Mouse (Mus musculus) left cerebral cortex, adult 2 months (tissue): ENCODE measurements around the gene Fam241a. TPM values are rescaled to one million over a fixed set of nuclear protein-coding genes. Genes with fewer than 3 reads are reported as not detected.
A peak's percentile ranks its signal among the peaks of the same experiment; 100 is the strongest.

Experiments
- DNase-seq, 2 experiments: peaks; one replicate each; pipeline ENCODE4 v3.0.0; 2021 to 2022; ENCODE audit warnings: low spot score in 2 of 2, mixed read lengths in 1 of 2; ENCODE audit errors: extremely low spot score in 1 of 2
- H3K27ac ChIP-seq: fragments of 200-600 bp; 2 replicates; pipeline ENCODE4 v1.8.1; 2022
- H3K4me3 ChIP-seq: fragments of 200-600 bp; 2 replicates; pipeline ENCODE4 v1.8.1; 2022
- CTCF ChIP-seq: fragments of 200-600 bp; IDR thresholded peaks from 2 replicates; pipeline ENCODE4 v1.8.1; 2022; ENCODE audit warnings: antibody characterized with exemption, mild to moderate bottlenecking, moderate library complexity
- intact Hi-C: fragments of 180-260 bp; cut with DNase I; formaldehyde crosslinking; loops from one replicate; pipeline ENCODE4 v1.15.1; 2025
- total RNA-seq, 2 experiments: library from RNA; stranded (reverse); gene quantifications; 2 replicates each; pipeline ENCODE4 v1.2.3; 2021

Fam241a gene
- total RNA-seq, 2 experiments from 2014 or later, result 3.2 to 3.8 TPM

- no peak for DNase-seq
- intact Hi-C loops, result no loop called here
- no peak for TF ChIP-seq CTCF
- peak overlapping the region; percentile 30 for H3K4me3 ChIP-seq
- H3K27ac ChIP-seq, result no peak overlapping the region
Measured at GRCm38 (mm10) chr3:127913885-127914709, 18.0 kb upstream of the Fam241a start.

GRCm38 (mm10) chr3:127909941-127910340 lies 13.8 kb upstream of the Fam241a start:
- H3K27ac ChIP-seq, result no peak overlapping the region
- DNase-seq, result no peak
- no peak for TF ChIP-seq CTCF
- intact Hi-C loops, result no loop called here
- H3K4me3 ChIP-seq, result no peak overlapping the region

GRCm38 (mm10) chr3:127894981-127895779 lies 944 bp downstream of the Fam241a start:
- intact Hi-C loops, result loop anchor here (5.0 kb wide), 1 partner anchor 43 kb away; no protein-coding TSS in a partner anchor
- no peak for DNase-seq
- peak overlapping the region; percentile 65 for H3K4me3 ChIP-seq
- 0 out of 2 replicates have a peak overlapping the region, but pooled peaks have one; percentile 24 for H3K27ac ChIP-seq
- TF ChIP-seq CTCF, result no peak

- H3K4me3 ChIP-seq, result no peak overlapping the region
- no peak for TF ChIP-seq CTCF
- DNase-seq, result no peak
- intact Hi-C loops, result no loop called here
- H3K27ac ChIP-seq, result no peak overlapping the region
Measured at GRCm38 (mm10) chr3:127893902-127894301, 2.2 kb downstream of the Fam241a start.

- intact Hi-C loops, result no loop called here
- no peak for DNase-seq
- H3K27ac ChIP-seq, result no peak overlapping the region
- H3K4me3 ChIP-seq, result no peak overlapping the region
- TF ChIP-seq CTCF, result no peak
Measured at GRCm38 (mm10) chr3:127891906-127892305, 4.2 kb downstream of the Fam241a start.

GRCm38 (mm10) chr3:127890008-127890407 lies 6.1 kb downstream of the Fam241a start:
- H3K4me3 ChIP-seq, result no peak overlapping the region
- no peak for DNase-seq
- TF ChIP-seq CTCF, result no peak
- intact Hi-C loops, result no loop called here
- no peak overlapping the region for H3K27ac ChIP-seq

- Histone ChIP-seq H3K27ac (no peak overlapping the region), H3K4me3 (no peak overlapping the region)
- intact Hi-C loops, result no loop called here
- TF ChIP-seq CTCF, result no peak
- no peak for DNase-seq
Measured at GRCm38 (mm10) chr3:127889570-127889969, 6.6 kb downstream of the Fam241a start.

- intact Hi-C loops, result no loop called here
- Histone ChIP-seq H3K4me3 (no peak overlapping the region), H3K27ac (no peak overlapping the region)
- no peak for TF ChIP-seq CTCF
- no peak for DNase-seq
Measured at GRCm38 (mm10) chr3:127881684-127882083, 14.4 kb downstream of the Fam241a start.

- TF ChIP-seq CTCF, result no peak
- intact Hi-C loops, result no loop called here
- no peak overlapping the region for H3K27ac ChIP-seq
- no peak overlapping the region for H3K4me3 ChIP-seq
- DNase-seq, result no peak
Measured at GRCm38 (mm10) chr3:127879968-127880367, 16.2 kb downstream of the Fam241a start.

- DNase-seq, result no peak
- TF ChIP-seq CTCF, result no peak
- no peak overlapping the region for H3K27ac ChIP-seq
- no peak overlapping the region for H3K4me3 ChIP-seq
- intact Hi-C loops, result no loop called here
Measured at GRCm38 (mm10) chr3:127875509-127875908, 20.6 kb downstream of the Fam241a start.

- Histone ChIP-seq H3K4me3 (no peak overlapping the region), H3K27ac (no peak overlapping the region)
- intact Hi-C loops, result no loop called here
- no peak for TF ChIP-seq CTCF
- DNase-seq, result no peak
Measured at GRCm38 (mm10) chr3:127875059-127875458, 21.1 kb downstream of the Fam241a start.

- DNase-seq, result no peak
- H3K4me3 ChIP-seq, result no peak overlapping the region
- TF ChIP-seq CTCF, result no peak
- H3K27ac ChIP-seq, result no peak overlapping the region
- intact Hi-C loops, result no loop called here
Measured at GRCm38 (mm10) chr3:127874254-127874883, 21.8 kb downstream of the Fam241a start.
